Mouse (Mus musculus): ENCODE data around the gene Fzd7. TPM values are rescaled to one million over a fixed set of nuclear protein-coding genes. Genes with fewer than 3 reads are reported as not detected.

Fzd7 gene
- polyA plus RNA-seq, 1 experiment = 51.7 TPM

DNA sequence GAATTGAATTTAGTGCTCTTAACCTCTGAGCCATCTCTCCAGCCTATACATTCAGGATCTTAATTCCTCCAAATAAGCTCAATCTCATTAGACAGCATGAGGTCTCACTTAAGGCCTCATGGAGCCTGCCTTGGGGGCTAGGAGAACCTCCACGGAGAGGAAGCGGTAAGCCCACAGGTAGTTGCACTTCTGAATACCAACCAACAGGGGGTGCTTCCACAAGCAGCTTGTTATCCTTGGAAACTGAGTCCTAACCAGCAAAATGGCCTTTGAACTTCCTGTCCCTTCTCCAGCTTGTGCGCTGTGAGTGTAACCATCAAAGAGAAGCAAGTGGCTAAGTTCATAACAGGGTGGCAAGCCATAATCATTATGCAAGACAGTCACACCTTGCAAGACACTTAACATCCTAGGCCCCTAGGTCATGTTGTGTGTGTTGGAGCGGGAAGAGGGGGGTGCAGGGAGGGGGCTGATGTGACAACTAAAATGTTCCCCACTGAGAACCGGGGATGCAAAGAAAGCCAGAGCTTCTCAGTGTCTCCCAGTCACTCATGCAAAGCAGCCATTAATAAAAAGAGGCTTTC, 41.2 kb downstream of the Fzd7 start:
- Histone ChIP-seq H3K27me3 (ENCODE audit: control insufficient read depth, insufficient read depth, low read length, poor library complexity, severe bottlenecking) (no peaks in the 10 kb centered on the region), H3K27ac (ENCODE audit: insufficient read depth, low read length) (no peak overlapping the region), H3K9ac (ENCODE audit: low read depth, poor library complexity, severe bottlenecking) (no peak overlapping the region), H3K4me3 (ENCODE audit: low read depth, low read length) (no peak overlapping the region), H3K36me3 (ENCODE audit: control insufficient read depth, insufficient read depth, low read length, poor library complexity, severe bottlenecking) (no peaks in the 10 kb centered on the region), H3K4me1 (ENCODE audit: control insufficient read depth, insufficient read depth, low read length) (peaks cover 12% of the 10 kb centered on the region), H3K9me3 (replicated peaks; ENCODE audit: control insufficient read depth, insufficient read depth, low read length, poor library complexity, severe bottlenecking) (no peaks in the 10 kb centered on the region)
- no peak for TF ChIP-seq EP300 (IDR thresholded peaks at IDR 0.05; ENCODE audit: insufficient read depth, low read depth, low read length)
- TF ChIP-seq CTCF (IDR thresholded peaks at IDR 0.05; ENCODE audit: low read depth, low read length) = peak; percentile 51

DNA sequence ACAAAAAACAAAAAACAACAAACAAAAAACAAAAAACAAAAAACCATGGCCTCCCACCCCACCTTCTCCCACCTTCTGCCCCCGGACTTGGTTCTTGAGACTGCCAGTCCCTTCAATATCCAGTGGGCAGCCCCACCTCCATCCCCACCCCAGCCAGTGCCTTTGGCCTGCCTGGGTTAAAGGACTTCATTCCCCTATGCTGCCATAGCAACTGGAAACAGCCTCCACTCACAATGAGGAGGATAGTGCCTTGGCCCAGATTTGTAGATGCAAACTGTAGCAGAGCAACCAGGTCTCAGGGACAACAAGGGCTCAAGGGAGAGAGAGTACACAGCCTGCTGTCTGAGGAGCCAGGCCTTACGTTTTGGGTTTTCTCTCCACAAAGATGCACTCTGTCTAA, 41.8 kb downstream of the Fzd7 start:
- peaks cover 12% of the 10 kb centered on the region for H3K4me1 ChIP-seq (ENCODE audit: control insufficient read depth, insufficient read depth, low read length)
- H3K27ac ChIP-seq (ENCODE audit: insufficient read depth, low read length) = no peak overlapping the region
- H3K4me3 ChIP-seq (ENCODE audit: low read depth, low read length) = no peak overlapping the region
- TF ChIP-seq POLR2A (IDR thresholded peaks at IDR 0.05; ENCODE audit: insufficient read depth, low read length) (no peak), EP300 (IDR thresholded peaks at IDR 0.05; ENCODE audit: insufficient read depth, low read depth, low read length) (no peak), CTCF (IDR thresholded peaks at IDR 0.05; ENCODE audit: low read depth, low read length) (no peak)
- H3K9me3 ChIP-seq (replicated peaks; ENCODE audit: control insufficient read depth, insufficient read depth, low read length, poor library complexity, severe bottlenecking) = no peaks in the 10 kb centered on the region
- H3K9ac ChIP-seq (ENCODE audit: low read depth, poor library complexity, severe bottlenecking) = no peak overlapping the region
- H3K27me3 ChIP-seq (ENCODE audit: control insufficient read depth, insufficient read depth, low read length, poor library complexity, severe bottlenecking) = no peaks in the 10 kb centered on the region
- H3K36me3 ChIP-seq (ENCODE audit: control insufficient read depth, insufficient read depth, low read length, poor library complexity, severe bottlenecking) = no peaks in the 10 kb centered on the region

DNA sequence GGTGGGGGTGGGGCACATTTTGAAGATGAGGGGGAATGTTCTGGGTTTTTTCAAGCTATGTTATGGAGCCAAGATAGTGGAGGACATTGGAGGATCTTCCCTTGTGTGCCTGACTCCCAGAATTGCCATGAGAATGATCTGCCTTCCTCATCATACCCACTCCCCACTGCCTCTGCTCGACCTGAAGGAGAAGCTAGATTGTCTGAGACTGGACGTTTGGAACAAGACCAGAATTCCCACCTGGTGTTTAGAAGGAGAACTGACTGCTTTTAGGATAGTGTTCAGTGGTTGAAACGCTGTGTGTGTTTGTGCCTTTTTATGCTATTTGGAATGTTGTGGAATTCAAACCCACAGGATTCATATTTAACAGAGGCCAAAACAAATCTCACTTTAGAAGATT, 42.5 kb downstream of the Fzd7 start:
- TF ChIP-seq POLR2A (IDR thresholded peaks at IDR 0.05; ENCODE audit: insufficient read depth, low read length) (no peak), EP300 (IDR thresholded peaks at IDR 0.05; ENCODE audit: insufficient read depth, low read depth, low read length) (no peak), CTCF (IDR thresholded peaks at IDR 0.05; ENCODE audit: low read depth, low read length) (no peak)
- Histone ChIP-seq H3K9ac (ENCODE audit: low read depth, poor library complexity, severe bottlenecking) (no peak overlapping the region), H3K4me3 (ENCODE audit: low read depth, low read length) (no peak overlapping the region), H3K27ac (ENCODE audit: insufficient read depth, low read length) (no peak overlapping the region), H3K9me3 (replicated peaks; ENCODE audit: control insufficient read depth, insufficient read depth, low read length, poor library complexity, severe bottlenecking) (no peaks in the 10 kb centered on the region), H3K27me3 (ENCODE audit: control insufficient read depth, insufficient read depth, low read length, poor library complexity, severe bottlenecking) (no peaks in the 10 kb centered on the region), H3K36me3 (ENCODE audit: control insufficient read depth, insufficient read depth, low read length, poor library complexity, severe bottlenecking) (no peaks in the 10 kb centered on the region), H3K4me1 (ENCODE audit: control insufficient read depth, insufficient read depth, low read length) (peaks cover 12% of the 10 kb centered on the region)

DNA sequence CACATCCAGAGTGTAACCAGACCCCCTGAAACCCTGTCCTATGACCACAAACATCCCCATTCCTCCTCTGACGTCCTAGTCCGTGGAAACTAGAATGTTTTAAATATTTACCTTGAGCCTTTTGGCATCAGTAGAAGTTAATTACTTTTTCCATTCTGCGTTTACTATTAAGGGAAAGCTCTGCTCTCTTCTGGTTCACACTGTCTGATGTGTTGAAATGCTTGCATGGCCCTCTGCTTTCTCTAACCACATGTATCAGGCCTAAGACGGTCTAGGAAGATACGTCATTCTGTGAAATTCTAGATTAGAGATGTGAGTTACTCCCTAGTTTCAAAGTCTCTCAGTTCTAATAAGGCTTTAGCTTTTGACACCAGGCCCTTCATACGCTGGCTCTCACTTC, 45.0 kb downstream of the Fzd7 start:
- H3K4me3 ChIP-seq (ENCODE audit: low read depth, low read length) = no peak overlapping the region
- H3K27ac ChIP-seq (ENCODE audit: insufficient read depth, low read length) = no peak overlapping the region
- H3K4me1 ChIP-seq (ENCODE audit: control insufficient read depth, insufficient read depth, low read length) = peaks cover 3% of the 10 kb centered on the region
- no peak overlapping the region for H3K9ac ChIP-seq (ENCODE audit: low read depth, poor library complexity, severe bottlenecking)
- no peaks in the 10 kb centered on the region for H3K36me3 ChIP-seq (ENCODE audit: control insufficient read depth, insufficient read depth, low read length, poor library complexity, severe bottlenecking)
- no peak for TF ChIP-seq POLR2A (IDR thresholded peaks at IDR 0.05; ENCODE audit: insufficient read depth, low read length)
- no peak for TF ChIP-seq CTCF (IDR thresholded peaks at IDR 0.05; ENCODE audit: low read depth, low read length)
- TF ChIP-seq EP300 (IDR thresholded peaks at IDR 0.05; ENCODE audit: insufficient read depth, low read depth, low read length) = no peak
- H3K27me3 ChIP-seq (ENCODE audit: control insufficient read depth, insufficient read depth, low read length, poor library complexity, severe bottlenecking) = no peaks in the 10 kb centered on the region
- H3K9me3 ChIP-seq (replicated peaks; ENCODE audit: control insufficient read depth, insufficient read depth, low read length, poor library complexity, severe bottlenecking) = no peaks in the 10 kb centered on the region

DNA sequence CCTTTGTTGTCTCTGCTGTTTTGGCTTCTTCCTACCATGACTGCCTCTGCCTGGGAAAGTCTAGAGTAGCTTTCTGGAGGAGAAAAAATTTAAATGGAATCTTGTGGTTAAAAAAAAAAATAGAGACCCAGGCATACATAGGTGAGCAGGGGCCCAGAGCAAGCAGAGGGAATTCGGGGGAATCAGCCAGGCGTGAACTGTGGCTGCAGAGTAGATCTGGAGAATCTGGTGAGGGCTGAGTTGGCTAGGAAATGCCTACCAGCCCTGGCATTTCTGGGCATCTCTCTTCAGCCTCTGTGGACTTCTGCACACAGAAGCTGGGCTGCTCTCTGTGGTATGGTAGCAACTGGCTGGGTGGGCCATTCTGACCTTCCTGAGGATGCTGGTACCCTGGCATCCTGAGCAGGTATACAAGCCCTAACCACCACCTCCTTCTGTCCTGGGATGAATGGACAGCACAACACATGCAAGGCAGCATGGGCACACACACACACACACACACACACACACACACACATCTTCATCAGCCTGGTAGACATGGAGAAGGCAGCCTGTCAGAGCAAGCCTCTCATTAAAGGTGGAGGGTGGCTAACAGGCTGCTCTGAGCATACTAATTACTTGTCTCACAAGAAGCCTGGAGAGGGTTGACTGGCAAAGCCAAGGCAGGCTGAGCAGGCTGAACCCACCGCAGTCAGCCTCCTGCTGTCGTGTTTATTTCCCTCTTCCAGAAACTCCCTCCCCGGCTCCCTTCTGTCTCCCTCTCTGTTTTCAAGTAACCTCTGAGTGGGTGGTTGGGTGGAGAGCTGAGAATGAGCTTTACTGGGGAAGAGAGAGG, 53.0 kb downstream of the Fzd7 start:
- TF ChIP-seq CTCF (IDR thresholded peaks at IDR 0.05; ENCODE audit: low read depth, low read length) (no peak), POLR2A (IDR thresholded peaks at IDR 0.05; ENCODE audit: insufficient read depth, low read length) (no peak), EP300 (IDR thresholded peaks at IDR 0.05; ENCODE audit: insufficient read depth, low read depth, low read length) (no peak)
- H3K4me1 ChIP-seq (ENCODE audit: control insufficient read depth, insufficient read depth, low read length) = no peaks in the 10 kb centered on the region
- H3K9me3 ChIP-seq (replicated peaks; ENCODE audit: control insufficient read depth, insufficient read depth, low read length, poor library complexity, severe bottlenecking) = no peaks in the 10 kb centered on the region
- no peaks in the 10 kb centered on the region; the same call in 1 of the 2 replicates for H3K27me3 ChIP-seq (ENCODE audit: control insufficient read depth, insufficient read depth, low read length, poor library complexity, severe bottlenecking)
- H3K4me3 ChIP-seq (ENCODE audit: low read depth, low read length) = no peak overlapping the region
- no peak overlapping the region for H3K9ac ChIP-seq (ENCODE audit: low read depth, poor library complexity, severe bottlenecking)
- no peaks in the 10 kb centered on the region for H3K36me3 ChIP-seq (ENCODE audit: control insufficient read depth, insufficient read depth, low read length, poor library complexity, severe bottlenecking)
- H3K27ac ChIP-seq (ENCODE audit: insufficient read depth, low read length) = no peak overlapping the region

Other genes with a start within 250 kb of the Fzd7 start
- 25.0 and 28.2 TPM in 2 replicates for gene Als2, start 245.2 kb upstream of the Fzd7 start, polyA plus RNA-seq (2011; ENCODE audit: insufficient read depth, insufficient read length, low read depth, missing spikeins)
- gene Cdk15, start 225.5 kb upstream of the Fzd7 start, polyA plus RNA-seq (2011; ENCODE audit: insufficient read depth, insufficient read length, low read depth, missing spikeins) = not detected in 2 replicates
- 1.9 and 2.4 TPM in 2 replicates for gene Gm973, start 33.8 kb downstream of the Fzd7 start, polyA plus RNA-seq (2011; ENCODE audit: insufficient read depth, insufficient read length, low read depth, missing spikeins)
- gene Sumo1, start 188.4 kb downstream of the Fzd7 start, polyA plus RNA-seq (2011; ENCODE audit: insufficient read depth, insufficient read length, low read depth, missing spikeins) = 378 and 420 TPM in 2 replicates
- gene Nop58, start 202.5 kb downstream of the Fzd7 start, polyA plus RNA-seq (2011; ENCODE audit: insufficient read depth, insufficient read length, low read depth, missing spikeins) = 599 and 651 TPM in 2 replicates